Mouse (Mus musculus) kidney, adult 2 months (tissue): ENCODE measurements around the gene Rab36. TPM values are rescaled to one million over a fixed set of nuclear protein-coding genes. Genes with fewer than 3 reads are reported as not detected.

Experiments used
- DNase-seq: peaks from one replicate; pipeline ENCODE4 v3.0.0; 2021
- H3K27ac ChIP-seq: fragments of 200-500 bp; 2 replicates; pipeline ENCODE4 v1.5.1; 2012; ENCODE audit warnings: low read depth, low read length, control low read depth, inconsistent platforms; ENCODE audit not compliant: insufficient read depth
- H3K27me3 ChIP-seq: fragments of 200-500 bp; replicated peaks from 2 replicates; pipeline ENCODE4 v1.6.1; 2012; ENCODE audit warnings: mild to moderate bottlenecking, moderate library complexity, low read length, inconsistent platforms; ENCODE audit not compliant: control insufficient read depth, insufficient read depth
- H3K36me3 ChIP-seq: fragments of 200-500 bp; 2 replicates; pipeline ENCODE4 v1.6.1; 2012; ENCODE audit warnings: mild to moderate bottlenecking, moderate library complexity, low read length, inconsistent platforms; ENCODE audit not compliant: control insufficient read depth, insufficient read depth
- H3K4me1 ChIP-seq: fragments of 200-500 bp; 2 replicates; pipeline ENCODE4 v1.6.1; 2011; ENCODE audit warnings: low read length; ENCODE audit not compliant: control insufficient read depth, insufficient read depth
- H3K4me3 ChIP-seq: fragments of 200-500 bp; 2 replicates; pipeline ENCODE4 v1.5.1; 2011; ENCODE audit warnings: mild to moderate bottlenecking, low read depth, low read length, control low read depth; ENCODE audit not compliant: insufficient read depth
- CTCF ChIP-seq: fragments of 200-500 bp; conservative IDR thresholded peaks from 2 replicates; pipeline ENCODE4 v1.5.1; 2011; ENCODE audit warnings: low read depth, mild to moderate bottlenecking, control low read depth, low read length, moderate library complexity, mixed read lengths; ENCODE audit not compliant: insufficient read depth, insufficient read length
- POLR2A ChIP-seq: fragments of 200-500 bp; IDR thresholded peaks from one replicate; pipeline ENCODE4 v1.6.1; 2011; ENCODE audit warnings: low read depth, low read length, control low read depth
- WGBS: fragments of 180-500 bp; shearing (Covaris S2); methylation state at CpG from one replicate; pipeline ENCODE4 v1.1.7; 2018; 5-methylcytosine and 5-hydroxymethylcytosine counted together
- polyA plus RNA-seq: library from polyadenylated mRNA; depleted of rRNA; stranded (reverse); fragments of >200 nt; gene quantifications from 2 replicates; pipeline ENCODE4 v1.2.3, GENCODE M21; 2012; rRNA removed

The Rab36 gene
- polyA plus RNA-seq, 1 experiment: 9.5 TPM

- peak; percentile 22 for DNase-seq
- no peak overlapping the region for H3K27ac ChIP-seq
- 42% methylated on average over 22 of the region's 22 CpGs for WGBS
- H3K27me3 ChIP-seq: no peaks in the 10 kb centered on the region
- peaks cover 22% of the 10 kb centered on the region for H3K4me1 ChIP-seq
- TF ChIP-seq CTCF (no peak), POLR2A (no peak)
- no peaks in the 10 kb centered on the region for H3K36me3 ChIP-seq
- H3K4me3 ChIP-seq: no peak overlapping the region
Measured at GRCm38 (mm10) chr10:75093252-75093987, 56.6 kb downstream of the Rab36 start.

- no peak for DNase-seq
- H3K27ac ChIP-seq: no peak overlapping the region
- no peaks in the 10 kb centered on the region for H3K36me3 ChIP-seq
- 100% methylated on average over 1 of the region's 1 CpGs for WGBS
- TF ChIP-seq CTCF (no peak), POLR2A (no peak)
- H3K4me1 ChIP-seq: peaks cover 22% of the 10 kb centered on the region
- H3K4me3 ChIP-seq: no peak overlapping the region
- H3K27me3 ChIP-seq: no peaks in the 10 kb centered on the region
Measured at GRCm38 (mm10) chr10:75094338-75094737, 57.5 kb downstream of the Rab36 start.

GRCm38 (mm10) chr10:75095216-75095615, 58.4 kb downstream of the Rab36 start:
- DNase-seq: no peak
- H3K4me1 ChIP-seq: peaks cover 22% of the 10 kb centered on the region
- TF ChIP-seq CTCF (no peak), POLR2A (no peak)
- no peak overlapping the region for H3K4me3 ChIP-seq
- no peak overlapping the region; the same call in 1 of the 2 replicates for H3K27ac ChIP-seq
- 98% methylated on average over 7 of the region's 7 CpGs for WGBS
- no peaks in the 10 kb centered on the region for H3K36me3 ChIP-seq
- H3K27me3 ChIP-seq: no peaks in the 10 kb centered on the region

GRCm38 (mm10) chr10:75098446-75099183, 61.8 kb downstream of the Rab36 start:
- H3K4me3 ChIP-seq: no peak overlapping the region
- peaks cover 23% of the 10 kb centered on the region for H3K4me1 ChIP-seq
- H3K36me3 ChIP-seq: no peaks in the 10 kb centered on the region
- DNase-seq: peak; percentile 25
- no peaks in the 10 kb centered on the region for H3K27me3 ChIP-seq
- no peak for TF ChIP-seq CTCF
- TF ChIP-seq POLR2A: no peak
- WGBS: 57% methylated on average over 10 of the region's 10 CpGs
- H3K27ac ChIP-seq: no peak overlapping the region

GRCm38 (mm10) chr10:75100298-75100697, 63.4 kb downstream of the Rab36 start:
- H3K27ac ChIP-seq: no peak overlapping the region
- no peaks in the 10 kb centered on the region for H3K36me3 ChIP-seq
- DNase-seq: no peak
- H3K27me3 ChIP-seq: no peaks in the 10 kb centered on the region
- peaks cover 24% of the 10 kb centered on the region for H3K4me1 ChIP-seq
- H3K4me3 ChIP-seq: no peak overlapping the region
- WGBS: 79% methylated on average over 7 of the region's 7 CpGs
- TF ChIP-seq CTCF: no peak
- no peak for TF ChIP-seq POLR2A

- Histone ChIP-seq H3K27me3 (no peaks in the 10 kb centered on the region), H3K27ac (no peak overlapping the region), H3K4me3 (no peak overlapping the region), H3K4me1 (peaks cover 23% of the 10 kb centered on the region), H3K36me3 (no peaks in the 10 kb centered on the region)
- no peak for DNase-seq
- WGBS: 96% methylated on average over 2 of the region's 2 CpGs
- TF ChIP-seq POLR2A: no peak
- no peak for TF ChIP-seq CTCF
Measured at GRCm38 (mm10) chr10:75103502-75103901, 66.6 kb downstream of the Rab36 start.

Other genes starting within 250 kb of the Rab36 start
- 4.4 and 5.0 TPM in 2 replicates for gene Gnaz, start 69.9 kb upstream of the Rab36 start, polyA plus RNA-seq
- not detected in 2 replicates for gene Rsph14, start 4.5 kb upstream of the Rab36 start, polyA plus RNA-seq
- 28.4 and 28.7 TPM in 2 replicates for gene Bcr, start 23.5 kb downstream of the Rab36 start, polyA plus RNA-seq
- gene Specc1l, start 175.0 kb downstream of the Rab36 start, polyA plus RNA-seq: 14.0 and 15.6 TPM in 2 replicates